Mouse (Mus musculus): ENCODE measurements at regions not wholly inside any gene's neighbourhood (a gene's known extent, or its start where the extent isn't known, plus 50 kb on each side); places are given as distances from the start of the nearest gene placed in this dataset.

GRCm38 (mm10) chr4:7145756-7146155, 1093.1 kb downstream of the Car8 start:
- DNase-seq (ENCODE audit: low spot score in 2 of 2) = no peak

- DNase-seq (ENCODE audit: low spot score in 2 of 2) = no peak
Measured at GRCm38 (mm10) chr4:7144215-7144614, 1094.6 kb downstream of the Car8 start.

GRCm38 (mm10) chr4:7143676-7144075, 1095.2 kb downstream of the Car8 start:
- DNase-seq (ENCODE audit: low spot score in 2 of 2) = no peak

- no peak for DNase-seq (ENCODE audit: low spot score in 2 of 2)
Measured at GRCm38 (mm10) chr4:7142781-7143180, 1096.1 kb downstream of the Car8 start.

- DNase-seq (ENCODE audit: low spot score in 2 of 2) = no peak
Measured at GRCm38 (mm10) chr4:7112159-7112558, 1126.7 kb downstream of the Car8 start.

- no peak for DNase-seq (ENCODE audit: low spot score in 2 of 2)
Measured at GRCm38 (mm10) chr4:7092957-7093356, 1145.9 kb downstream of the Car8 start.

GRCm38 (mm10) chr4:7091201-7091814, 1147.5 kb downstream of the Car8 start:
- DNase-seq (ENCODE audit: low spot score in 2 of 2) = no peak

Measured in layer of hippocampus, postnatal 14 days (tissue).